Mouse (Mus musculus): ENCODE measurements around the gene Dtd1. TPM values are rescaled to one million over a fixed set of nuclear protein-coding genes. Genes with fewer than 3 reads are reported as not detected.

Gene Dtd1
- total and polyA plus RNA-seq, 3 experiments: 14.2 to 23.9 (median 15.8) TPM

- ATAC-seq (ENCODE audit: extremely low read depth, insufficient number of reproducible peaks, low FRiP score, poor library complexity, severe bottlenecking) (no peak), DNase-seq (ENCODE audit: low spot score) (no peak)
- Histone ChIP-seq H3K4me3 (ENCODE audit: low read depth, low read length) (no peak overlapping the region), H3K36me3 (replicated peaks) (peaks cover 14% of the 10 kb centered on the region), H3K27me3 (ENCODE audit: insufficient read depth, low read length) (no peaks in the 10 kb centered on the region), H3K4me1 (ENCODE audit: insufficient read depth, low read depth, low read length) (no peaks in the 10 kb centered on the region), H3K9me3 (replicated peaks) (no peaks in the 10 kb centered on the region)
- no peak for TF ChIP-seq CTCF (IDR thresholded peaks at IDR 0.05; ENCODE audit: low read depth, low read length)
- TF ChIP-seq TAL1 (conservative IDR thresholded peaks at IDR 0.05; ENCODE audit: low read depth, low read length): no peak
- TF ChIP-seq GATA2 (IDR thresholded peaks at IDR 0.05; ENCODE audit: borderline replicate concordance, low read depth, low read length): no peak
- TF ChIP-seq GATA1 (IDR thresholded peaks at IDR 0.05; ENCODE audit: borderline replicate concordance, low read length): no peak
Measured at GRCm38 (mm10) chr2:144698046-144698445, 98.3 kb downstream of the Dtd1 start.

DNA sequence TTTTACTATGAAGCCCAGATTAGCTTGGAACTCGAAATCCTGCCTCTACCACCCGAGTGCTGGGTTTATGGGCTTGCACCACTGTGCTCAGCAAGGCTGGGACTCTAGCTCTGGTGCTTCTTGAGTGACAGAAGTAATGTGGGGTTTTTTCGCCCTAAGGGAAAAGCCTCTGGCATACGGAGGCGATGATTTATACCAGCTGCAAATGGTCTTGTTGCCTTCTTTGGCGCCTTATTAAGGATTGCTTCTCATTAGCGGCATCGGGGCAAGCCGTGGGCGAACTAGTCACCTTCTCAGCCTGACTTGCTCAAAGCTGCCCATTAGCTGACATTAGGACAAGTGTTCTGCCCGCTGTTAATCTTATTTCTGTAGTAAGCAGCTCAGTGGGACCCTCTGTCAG is 100.9 kb downstream of the Dtd1 start:
- no peaks in the 10 kb centered on the region for H3K27me3 ChIP-seq (ENCODE audit: insufficient read depth, low read length)
- no peak for TF ChIP-seq GATA2 (IDR thresholded peaks at IDR 0.05; ENCODE audit: borderline replicate concordance, low read depth, low read length)
- TF ChIP-seq TAL1 (conservative IDR thresholded peaks at IDR 0.05; ENCODE audit: low read depth, low read length): no peak
- TF ChIP-seq POLR2AphosphoS5 (IDR thresholded peaks at IDR 0.05; ENCODE audit: insufficient replicate concordance, low read depth, low read length): no peak
- no peak for TF ChIP-seq CTCF (IDR thresholded peaks at IDR 0.05; ENCODE audit: low read depth, low read length)
- no peak for TF ChIP-seq GATA1 (IDR thresholded peaks at IDR 0.05; ENCODE audit: borderline replicate concordance, low read length)
- ATAC-seq (ENCODE audit: extremely low read depth, insufficient number of reproducible peaks, low FRiP score, poor library complexity, severe bottlenecking) (no peak), DNase-seq (ENCODE audit: low spot score) (no peak)
- peaks cover 19% of the 10 kb centered on the region for H3K36me3 ChIP-seq (replicated peaks)
- H3K4me1 ChIP-seq (ENCODE audit: insufficient read depth, low read depth, low read length): no peaks in the 10 kb centered on the region
- H3K4me3 ChIP-seq (ENCODE audit: low read depth, low read length): no peak overlapping the region
- no peaks in the 10 kb centered on the region for H3K9me3 ChIP-seq (replicated peaks)

DNA sequence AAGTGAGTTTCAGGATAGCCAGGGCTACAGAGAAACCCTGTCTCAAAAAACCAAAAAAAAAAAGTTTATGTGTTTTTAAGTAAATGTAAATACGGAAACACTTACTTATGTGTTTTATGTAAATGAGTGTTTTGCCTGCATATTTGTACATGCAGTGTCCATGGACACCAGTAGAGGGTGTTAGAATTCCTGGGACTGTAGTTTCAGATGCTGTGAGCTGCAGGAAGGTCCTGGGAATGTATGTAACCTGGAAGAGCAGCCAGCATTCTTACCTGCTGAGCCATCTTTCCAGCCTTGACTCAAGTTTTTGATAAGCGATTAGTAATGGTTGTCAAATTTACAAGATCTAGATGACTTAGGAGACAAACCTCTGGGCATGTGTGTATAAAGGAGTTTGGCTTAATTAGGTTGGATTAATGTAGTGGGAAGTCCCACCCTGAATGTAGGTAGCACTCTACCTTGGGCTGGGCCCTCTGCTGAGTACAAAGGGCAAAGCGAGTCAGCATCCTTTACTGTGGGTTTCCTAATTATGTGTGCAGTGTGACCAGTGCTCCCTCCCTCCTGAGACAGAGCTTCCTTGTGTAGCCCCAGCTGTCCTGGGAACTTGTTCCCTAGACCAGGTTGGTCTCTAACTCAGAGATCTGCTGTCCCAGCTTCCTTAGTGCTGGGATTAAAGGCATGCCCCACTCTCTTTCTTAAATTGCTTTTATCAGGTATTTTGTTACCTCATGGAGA is 101.9 kb downstream of the Dtd1 start:
- H3K9me3 ChIP-seq (replicated peaks): no peaks in the 10 kb centered on the region
- ATAC-seq (ENCODE audit: extremely low read depth, insufficient number of reproducible peaks, low FRiP score, poor library complexity, severe bottlenecking) (no peak), DNase-seq (ENCODE audit: low spot score) (no peak)
- H3K36me3 ChIP-seq (replicated peaks): peaks cover 23% of the 10 kb centered on the region
- H3K27me3 ChIP-seq (ENCODE audit: insufficient read depth, low read length): no peaks in the 10 kb centered on the region
- TF ChIP-seq CTCF (IDR thresholded peaks at IDR 0.05; ENCODE audit: low read depth, low read length): no peak
- no peak overlapping the region for H3K4me3 ChIP-seq (ENCODE audit: low read depth, low read length)
- H3K4me1 ChIP-seq (ENCODE audit: insufficient read depth, low read depth, low read length): no peaks in the 10 kb centered on the region

GRCm38 (mm10) chr2:144709285-144709684 is 109.6 kb downstream of the Dtd1 start:
- Histone ChIP-seq H3K27me3 (ENCODE audit: insufficient read depth, low read length) (no peaks in the 10 kb centered on the region), H3K4me1 (ENCODE audit: insufficient read depth, low read depth, low read length) (no peaks in the 10 kb centered on the region), H3K9me3 (replicated peaks) (no peaks in the 10 kb centered on the region), H3K36me3 (replicated peaks) (peaks cover 6% of the 10 kb centered on the region), H3K4me3 (ENCODE audit: low read depth, low read length) (no peak overlapping the region)
- TF ChIP-seq POLR2AphosphoS5 (IDR thresholded peaks at IDR 0.05; ENCODE audit: insufficient replicate concordance, low read depth, low read length) (no peak), CTCF (IDR thresholded peaks at IDR 0.05; ENCODE audit: low read depth, low read length) (no peak), GATA2 (IDR thresholded peaks at IDR 0.05; ENCODE audit: borderline replicate concordance, low read depth, low read length) (no peak), GATA1 (IDR thresholded peaks at IDR 0.05; ENCODE audit: borderline replicate concordance, low read length) (no peak), TAL1 (conservative IDR thresholded peaks at IDR 0.05; ENCODE audit: low read depth, low read length) (no peak)
- no peak for DNase-seq (ENCODE audit: low spot score)
- no peak for ATAC-seq (ENCODE audit: extremely low read depth, insufficient number of reproducible peaks, low FRiP score, poor library complexity, severe bottlenecking)

DNA sequence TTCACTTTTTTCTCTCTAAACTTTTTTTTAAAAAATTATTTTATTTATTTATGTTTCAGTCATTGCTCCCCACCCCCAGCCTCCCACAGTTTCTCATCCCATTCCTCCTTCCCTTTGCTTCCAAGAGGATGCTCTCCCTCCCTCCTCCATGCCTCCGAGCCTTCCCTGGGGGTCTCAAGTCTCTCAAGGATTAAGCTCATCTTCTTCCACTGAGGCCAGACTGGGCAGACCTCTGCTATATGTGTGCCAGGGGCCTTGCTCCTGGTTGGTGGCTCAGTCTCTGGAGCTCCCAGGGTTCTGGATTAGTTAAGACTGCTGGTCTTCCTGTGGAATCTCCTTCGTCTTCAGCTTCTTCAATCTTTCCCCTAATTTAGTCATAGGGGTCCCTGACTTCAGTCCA is 110.0 kb downstream of the Dtd1 start:
- TF ChIP-seq POLR2AphosphoS5 (IDR thresholded peaks at IDR 0.05; ENCODE audit: insufficient replicate concordance, low read depth, low read length) (no peak), GATA1 (IDR thresholded peaks at IDR 0.05; ENCODE audit: borderline replicate concordance, low read length) (no peak), CTCF (IDR thresholded peaks at IDR 0.05; ENCODE audit: low read depth, low read length) (no peak), TAL1 (conservative IDR thresholded peaks at IDR 0.05; ENCODE audit: low read depth, low read length) (no peak), GATA2 (IDR thresholded peaks at IDR 0.05; ENCODE audit: borderline replicate concordance, low read depth, low read length) (no peak)
- DNase-seq (ENCODE audit: low spot score): no peak
- Histone ChIP-seq H3K36me3 (replicated peaks) (peaks cover 6% of the 10 kb centered on the region), H3K4me3 (ENCODE audit: low read depth, low read length) (no peak overlapping the region), H3K27me3 (ENCODE audit: insufficient read depth, low read length) (no peaks in the 10 kb centered on the region), H3K9me3 (replicated peaks) (no peaks in the 10 kb centered on the region), H3K4me1 (ENCODE audit: insufficient read depth, low read depth, low read length) (no peaks in the 10 kb centered on the region)
- no peak for ATAC-seq (ENCODE audit: extremely low read depth, insufficient number of reproducible peaks, low FRiP score, poor library complexity, severe bottlenecking)

DNA sequence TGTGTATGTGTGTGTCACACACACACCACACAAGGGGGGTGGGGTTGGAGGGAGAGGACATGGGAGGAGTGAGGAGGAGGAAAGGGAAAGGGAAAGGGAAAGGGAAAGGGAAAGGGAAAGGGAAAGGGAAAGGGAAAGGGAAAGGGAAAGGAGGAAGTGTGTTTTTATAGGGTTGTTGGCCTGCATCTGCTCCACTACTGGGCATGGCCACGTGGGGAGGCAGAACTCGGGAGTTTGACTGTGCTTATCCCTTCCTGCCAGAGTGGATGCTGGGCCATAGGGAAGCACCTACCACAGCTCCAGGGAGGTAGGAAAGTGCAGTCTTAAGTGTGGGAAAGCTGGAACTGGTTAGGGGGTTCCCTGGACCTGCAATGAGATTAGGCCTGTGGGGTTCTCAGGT is 114.9 kb downstream of the Dtd1 start:
- DNase-seq (ENCODE audit: low spot score) (no peak), ATAC-seq (ENCODE audit: extremely low read depth, insufficient number of reproducible peaks, low FRiP score, poor library complexity, severe bottlenecking) (no peak)
- TF ChIP-seq GATA2 (IDR thresholded peaks at IDR 0.05; ENCODE audit: borderline replicate concordance, low read depth, low read length) (no peak), POLR2AphosphoS5 (IDR thresholded peaks at IDR 0.05; ENCODE audit: insufficient replicate concordance, low read depth, low read length) (no peak), TAL1 (conservative IDR thresholded peaks at IDR 0.05; ENCODE audit: low read depth, low read length) (no peak), GATA1 (IDR thresholded peaks at IDR 0.05; ENCODE audit: borderline replicate concordance, low read length) (no peak), CTCF (IDR thresholded peaks at IDR 0.05; ENCODE audit: low read depth, low read length) (no peak)
- Histone ChIP-seq H3K4me1 (ENCODE audit: insufficient read depth, low read depth, low read length) (no peaks in the 10 kb centered on the region), H3K36me3 (replicated peaks) (peaks cover 8% of the 10 kb centered on the region), H3K9me3 (replicated peaks) (no peaks in the 10 kb centered on the region), H3K27me3 (ENCODE audit: insufficient read depth, low read length) (no peaks in the 10 kb centered on the region), H3K4me3 (ENCODE audit: low read depth, low read length) (no peak overlapping the region)

Measured in G1E (cell line).